Mouse (Mus musculus): ENCODE measurements at regions not wholly inside any gene's neighbourhood (a gene's known extent, or its start where the extent isn't known, plus 50 kb on each side); places are given as distances from the start of the nearest gene placed in this dataset.

DNA sequence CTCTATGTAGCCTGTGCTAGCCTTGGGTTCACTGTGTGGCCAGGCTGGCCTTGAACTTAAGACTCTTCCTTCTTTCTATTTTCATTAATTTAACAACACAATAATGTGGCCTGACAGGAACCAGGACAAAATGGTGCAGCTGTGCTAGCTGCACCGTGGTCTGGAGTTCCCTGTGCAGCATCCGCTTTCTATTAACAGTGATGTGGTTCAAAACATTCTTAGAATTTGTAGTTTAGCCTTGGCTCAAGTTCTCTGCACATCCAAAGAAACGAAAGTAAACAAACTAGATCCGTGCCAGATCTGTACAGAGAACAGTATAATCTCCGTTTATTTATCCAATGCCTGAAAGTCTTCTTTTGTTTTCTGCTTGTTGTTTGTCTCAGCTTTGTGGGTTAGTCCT is 88.5 kb downstream of the Irx1 start:
- DNase-seq (ENCODE audit: low spot score in 2 of 2): no peak
- intact Hi-C loops (cut with DNase I): no loop called here

- intact Hi-C loops (cut with DNase I): no loop called here
- DNase-seq (ENCODE audit: low spot score in 2 of 2): no peak
Observed at GRCm38 (mm10) chr13:71868763-71869162, 94.8 kb downstream of the Irx1 start.

GRCm38 (mm10) chr13:71853426-71854025 is 110.0 kb downstream of the Irx1 start:
- DNase-seq (ENCODE audit: low spot score in 2 of 2): peak; percentile 8 to 9
- intact Hi-C loops (cut with DNase I): no loop called here

DNA sequence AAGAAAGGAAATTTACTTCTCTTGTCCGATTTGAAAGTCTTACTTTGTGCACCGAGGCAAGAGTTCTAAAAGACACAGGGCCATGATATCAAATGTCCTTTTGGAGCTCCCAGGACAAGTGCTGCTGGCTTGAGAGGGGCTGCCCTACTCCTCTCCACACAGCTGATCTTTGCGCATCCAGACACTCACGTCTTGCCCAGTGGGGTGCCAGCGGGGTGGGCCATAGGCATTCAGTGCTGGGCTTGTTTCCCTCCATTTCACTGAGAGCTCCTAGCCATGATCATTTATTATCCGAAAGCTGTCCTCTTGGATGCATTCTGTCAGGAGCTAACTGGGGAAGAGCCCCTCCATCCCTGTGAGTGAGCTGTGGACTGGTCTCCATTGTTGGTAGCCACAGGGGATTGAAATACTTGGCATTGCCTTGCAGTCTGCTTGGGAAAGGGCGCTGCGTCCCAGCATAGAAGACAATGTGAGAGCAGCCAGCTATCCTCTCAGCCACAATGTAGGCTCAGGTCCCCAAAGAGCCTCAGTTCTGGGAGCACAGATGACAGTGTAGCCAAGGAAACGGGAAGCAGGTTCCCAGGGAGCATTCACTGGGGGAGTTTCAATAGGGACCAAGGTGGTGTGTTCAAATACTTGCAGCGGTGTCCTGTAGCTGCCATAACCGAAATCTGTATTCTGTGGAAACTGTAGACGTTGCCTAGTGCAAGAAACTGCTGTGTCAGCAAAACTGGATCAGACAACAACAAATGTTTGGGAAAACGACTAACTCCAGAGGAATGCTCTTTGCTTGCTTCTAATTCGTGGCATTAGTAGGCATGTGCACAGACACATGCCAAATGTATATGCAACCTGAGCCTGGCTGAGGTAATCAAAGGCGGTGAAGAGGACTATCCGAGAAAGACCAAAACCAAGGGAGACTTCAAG is 159.2 kb downstream of the Irx1 start:
- DNase-seq (ENCODE audit: low spot score in 2 of 2): no peak
- intact Hi-C loops (cut with DNase I): no loop called here

GRCm38 (mm10) chr13:71798288-71798687 is 165.2 kb downstream of the Irx1 start:
- intact Hi-C loops (cut with DNase I): no loop called here
- DNase-seq (ENCODE audit: low spot score in 2 of 2): no peak

- no peak for DNase-seq (ENCODE audit: low spot score in 2 of 2)
Observed at GRCm38 (mm10) chr13:71784740-71785139, 178.8 kb downstream of the Irx1 start.

GRCm38 (mm10) chr13:71747003-71747965 is 216.2 kb downstream of the Irx1 start:
- intact Hi-C loops (cut with DNase I): no loop called here
- DNase-seq (ENCODE audit: low spot score in 2 of 2): no peak

More at GRCm38 (mm10) chr13:71784740-71785139, 178.8 kb downstream of the Irx1 start:
- intact Hi-C loops (cut with DNase I): no loop called here

DNA sequence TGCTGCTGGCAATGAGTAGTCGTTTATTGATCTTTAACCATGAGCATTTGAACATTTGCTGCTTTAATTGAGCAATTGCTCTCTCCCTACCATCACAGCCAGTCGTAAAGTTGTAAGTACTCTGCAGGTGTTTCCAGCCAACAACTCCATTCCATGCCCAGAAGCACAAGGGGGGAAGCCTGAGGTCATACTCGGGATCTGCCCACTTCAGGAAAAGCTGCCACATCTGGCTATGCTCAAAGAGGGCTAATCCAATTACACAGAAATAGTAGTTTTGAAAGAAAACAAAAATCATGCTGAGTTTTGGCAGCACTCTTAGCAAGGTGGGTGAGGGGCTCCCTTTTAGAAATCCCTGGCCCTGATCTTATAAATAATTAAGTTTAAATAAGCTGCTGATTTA is 217.0 kb downstream of the Irx1 start:
- intact Hi-C loops (cut with DNase I): no loop called here
- no peak for DNase-seq (ENCODE audit: low spot score in 2 of 2)

- DNase-seq (ENCODE audit: low spot score in 2 of 2): no peak
- intact Hi-C loops (cut with DNase I): no loop called here
Observed at GRCm38 (mm10) chr13:71736821-71737345, 226.6 kb downstream of the Irx1 start.

DNA sequence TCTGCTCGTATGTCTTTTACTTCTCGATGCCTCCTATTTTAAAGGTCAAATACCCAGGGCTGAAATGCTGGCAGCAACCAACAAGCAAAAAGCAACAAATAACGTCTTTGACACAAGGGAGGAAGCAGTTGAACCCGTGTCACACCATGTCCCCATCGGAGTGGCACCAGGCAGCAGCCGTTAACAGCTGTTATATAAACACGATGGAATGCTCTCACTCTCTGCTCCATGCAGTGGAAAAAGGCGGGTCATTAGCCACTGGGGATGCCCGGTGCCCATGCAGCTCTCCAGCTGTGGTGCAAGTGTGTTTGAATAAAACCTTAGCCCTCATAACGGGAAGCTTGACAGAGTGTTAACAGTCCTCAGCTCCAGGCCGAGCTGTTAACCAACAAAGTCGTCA is 229.3 kb downstream of the Irx1 start:
- intact Hi-C loops (cut with DNase I): no loop called here
- DNase-seq (ENCODE audit: low spot score in 2 of 2): no peak

GRCm38 (mm10) chr13:71733360-71733759 is 230.2 kb downstream of the Irx1 start:
- intact Hi-C loops (cut with DNase I): no loop called here
- no peak for DNase-seq (ENCODE audit: low spot score in 2 of 2)

DNA sequence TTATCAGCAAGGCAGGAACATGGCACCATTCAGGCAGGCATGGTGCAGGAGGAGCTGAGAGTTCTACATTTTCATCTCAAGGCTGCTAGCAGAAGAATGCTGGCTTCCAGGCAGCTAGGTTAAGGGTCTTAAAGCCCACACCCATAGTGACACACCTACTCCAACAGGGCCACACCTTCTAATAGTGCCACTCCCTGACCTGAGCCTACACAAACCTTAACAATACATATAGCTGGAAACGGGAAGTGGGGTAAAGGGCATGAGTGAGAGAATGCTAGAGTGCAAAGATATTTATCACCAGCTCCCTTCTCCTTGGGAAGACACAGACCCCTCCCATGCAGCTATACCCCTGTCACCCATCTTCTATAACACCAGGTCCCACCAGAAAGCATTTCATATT is 230.6 kb downstream of the Irx1 start:
- DNase-seq (ENCODE audit: low spot score in 2 of 2): no peak
- intact Hi-C loops (cut with DNase I): no loop called here

DNA sequence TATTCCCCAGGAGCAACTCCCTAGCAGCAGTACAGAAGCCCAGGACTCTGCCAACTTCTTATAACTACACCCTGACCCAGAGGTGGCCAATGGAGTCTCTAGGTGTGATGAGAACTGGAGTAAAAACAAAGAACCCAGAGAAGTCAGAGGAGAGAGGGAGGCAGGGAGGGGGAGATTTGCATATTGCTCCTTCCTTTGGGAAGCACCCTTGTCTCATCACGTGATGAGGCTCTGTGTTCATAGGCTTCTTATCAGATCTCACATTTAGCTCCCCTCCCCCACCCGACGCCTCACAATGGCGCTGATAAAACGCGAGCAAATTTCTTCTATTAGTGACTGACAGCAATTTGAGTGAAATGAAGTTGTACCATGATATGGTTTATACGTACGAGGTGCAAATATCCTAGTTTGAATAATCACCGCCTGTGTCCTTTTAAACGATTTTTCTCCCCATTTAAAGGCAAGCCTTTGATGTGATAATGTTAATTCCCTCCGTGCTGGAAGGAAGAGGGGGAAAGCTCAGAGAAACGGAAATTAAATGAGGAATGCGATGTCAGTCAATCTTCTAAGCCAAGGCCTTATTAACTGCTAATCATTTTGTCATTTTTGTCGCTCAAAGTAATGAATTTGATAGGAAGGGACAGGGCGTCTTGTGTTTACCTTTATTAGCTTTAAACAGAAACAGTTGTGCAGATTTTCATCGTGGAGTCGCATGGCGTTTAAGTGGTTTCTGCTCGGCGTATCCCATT is 273.3 kb downstream of the Irx1 start:
- no peak for DNase-seq (ENCODE audit: low spot score in 2 of 2)
- intact Hi-C loops (cut with DNase I): no loop called here

DNA sequence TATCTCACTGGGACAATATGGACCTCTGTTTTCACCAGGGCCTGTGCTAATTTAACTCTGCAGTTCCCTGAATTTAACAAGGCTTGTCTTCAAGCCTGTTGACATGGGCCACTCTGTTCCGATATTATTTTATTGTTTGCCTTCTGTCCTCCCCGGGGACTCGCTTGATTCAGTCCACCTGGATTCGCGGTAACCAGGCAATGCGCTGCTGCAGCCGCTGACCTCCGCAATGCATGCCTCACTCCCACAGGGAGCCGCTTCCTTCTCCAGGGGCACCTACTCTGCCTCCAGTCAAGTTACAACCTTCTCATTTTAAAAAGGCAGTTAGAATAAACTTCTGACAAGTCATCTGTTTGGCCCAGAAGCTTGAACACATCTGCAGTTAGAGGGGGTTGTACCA is 274.3 kb downstream of the Irx1 start:
- no peak for DNase-seq (ENCODE audit: low spot score in 2 of 2)

DNA sequence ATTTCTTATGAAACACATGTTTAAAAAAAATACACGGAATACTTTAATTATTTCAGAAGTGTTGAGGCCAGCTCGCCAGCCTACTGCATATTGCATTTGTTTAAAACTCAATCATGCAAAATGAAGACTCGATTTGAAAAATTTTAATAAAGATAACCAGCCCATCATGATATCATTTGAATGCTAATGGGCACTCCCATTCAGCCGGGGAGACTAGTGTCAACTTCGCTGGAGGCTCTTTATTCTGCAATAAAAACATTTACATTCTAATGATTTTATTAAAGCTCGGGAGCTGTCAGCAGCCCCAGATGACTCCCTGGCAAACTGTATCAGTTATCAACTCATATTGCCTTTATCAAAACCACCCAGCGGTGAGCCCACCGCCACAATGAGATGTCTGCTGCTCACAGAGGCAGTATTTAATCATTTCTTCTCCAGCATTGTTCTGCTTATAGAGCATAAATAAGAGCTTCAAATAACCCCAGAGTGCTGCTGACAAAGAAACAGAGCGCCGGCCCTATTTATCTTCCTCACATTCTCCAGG is 287.4 kb downstream of the Irx1 start:
- intact Hi-C loops (cut with DNase I): no loop called here
- no peak for DNase-seq (ENCODE audit: low spot score in 2 of 2)

More for the DNA sequence above, 274.3 kb downstream of the Irx1 start:
- intact Hi-C loops (cut with DNase I): no loop called here

DNA sequence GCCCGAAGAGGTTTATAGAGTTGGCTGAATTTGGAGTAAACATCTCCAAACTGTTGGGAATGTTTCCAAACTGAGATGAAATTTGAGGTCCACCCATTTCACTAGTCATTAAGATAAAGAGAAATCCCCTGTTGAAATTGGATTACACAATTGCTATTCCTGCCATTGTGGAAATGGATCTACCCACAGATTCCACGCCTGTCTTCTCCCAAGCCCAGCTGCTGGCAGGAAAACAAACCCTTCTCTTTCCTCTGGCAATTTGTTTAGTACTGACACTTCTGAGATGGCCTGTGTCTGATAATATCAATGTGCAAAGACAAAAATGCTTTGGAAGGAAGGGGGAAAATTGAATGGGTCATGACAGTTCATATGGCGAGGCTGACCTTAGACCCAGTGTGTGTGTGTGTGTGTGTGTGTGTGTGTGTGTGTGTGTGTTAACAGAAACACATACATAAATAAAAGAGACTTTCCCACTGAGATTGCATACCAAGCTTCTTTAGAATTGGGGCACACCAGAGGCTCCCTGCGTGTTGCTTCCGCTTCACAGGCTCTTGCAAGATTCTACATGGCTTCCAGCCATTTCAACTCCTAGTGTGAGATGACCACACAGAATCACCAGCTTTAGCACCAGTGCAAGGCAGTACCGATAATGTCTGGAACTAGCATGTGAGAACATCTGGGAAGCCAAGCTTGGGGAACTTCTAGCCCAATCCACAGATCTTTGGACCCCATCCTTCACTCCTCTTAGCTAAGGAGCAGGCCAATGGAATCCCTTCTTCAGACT is 293.4 kb downstream of the Irx1 start:
- intact Hi-C loops (cut with DNase I): no loop called here
- DNase-seq (ENCODE audit: low spot score in 2 of 2): no peak

DNA sequence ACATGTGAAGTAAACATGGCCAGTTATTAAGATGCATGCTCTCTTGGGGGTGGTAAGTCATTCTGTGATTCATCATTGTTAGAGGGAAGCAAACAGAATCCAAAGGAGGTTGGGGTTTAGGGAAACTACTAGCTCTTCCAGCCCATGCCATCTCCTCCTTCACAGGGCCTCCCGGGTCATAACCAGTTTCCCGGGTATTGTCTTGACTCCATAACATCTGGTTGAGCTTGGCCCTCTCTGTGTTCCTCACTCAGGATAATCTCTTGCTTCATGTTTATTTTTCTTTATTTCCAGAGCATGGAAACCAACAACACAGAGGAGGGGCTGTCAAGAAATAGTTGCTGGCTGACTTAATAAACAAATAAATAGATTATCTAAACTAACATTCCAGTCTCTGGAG is 295.3 kb downstream of the Irx1 start:
- no peak for DNase-seq (ENCODE audit: low spot score in 2 of 2)
- intact Hi-C loops (cut with DNase I): no loop called here

DNA sequence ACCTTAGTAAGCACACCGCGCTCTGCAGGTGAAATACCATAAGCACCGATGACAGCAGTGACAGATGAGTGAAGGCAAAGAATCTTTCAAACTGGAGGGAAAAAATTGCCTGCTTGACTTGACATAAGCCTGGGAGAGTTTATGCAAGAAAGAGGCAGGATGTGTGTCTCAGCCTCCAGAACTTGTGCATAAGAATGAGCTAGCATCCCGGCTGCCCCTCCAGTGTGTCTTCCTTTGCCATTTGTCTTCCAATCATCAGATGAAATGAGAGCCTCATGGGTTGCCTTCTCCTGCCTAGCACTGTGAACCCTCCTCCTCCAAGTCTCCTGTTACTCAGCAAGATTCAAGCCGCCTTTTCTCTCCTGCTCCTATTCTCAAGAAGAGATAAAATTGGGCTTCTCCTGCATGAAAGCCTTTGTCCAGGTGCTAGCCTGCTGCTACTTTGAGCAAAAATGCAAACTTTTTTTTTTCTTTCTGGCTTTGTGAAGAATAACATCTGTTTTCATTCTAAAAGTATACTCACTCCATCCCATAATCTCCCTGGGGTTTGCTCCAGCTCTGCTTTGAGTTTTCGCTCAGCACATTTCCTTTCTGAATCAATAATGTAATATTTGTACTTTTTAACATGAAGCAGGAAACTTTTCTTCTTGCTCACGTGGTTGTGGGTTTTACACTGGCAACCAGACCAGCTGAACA is 298.2 kb downstream of the Irx1 start:
- no peak for DNase-seq (ENCODE audit: low spot score in 2 of 2)
- intact Hi-C loops (cut with DNase I): no loop called here

Data from left cerebral cortex, postnatal 36 days (tissue).